In the genomic region with DNA sequence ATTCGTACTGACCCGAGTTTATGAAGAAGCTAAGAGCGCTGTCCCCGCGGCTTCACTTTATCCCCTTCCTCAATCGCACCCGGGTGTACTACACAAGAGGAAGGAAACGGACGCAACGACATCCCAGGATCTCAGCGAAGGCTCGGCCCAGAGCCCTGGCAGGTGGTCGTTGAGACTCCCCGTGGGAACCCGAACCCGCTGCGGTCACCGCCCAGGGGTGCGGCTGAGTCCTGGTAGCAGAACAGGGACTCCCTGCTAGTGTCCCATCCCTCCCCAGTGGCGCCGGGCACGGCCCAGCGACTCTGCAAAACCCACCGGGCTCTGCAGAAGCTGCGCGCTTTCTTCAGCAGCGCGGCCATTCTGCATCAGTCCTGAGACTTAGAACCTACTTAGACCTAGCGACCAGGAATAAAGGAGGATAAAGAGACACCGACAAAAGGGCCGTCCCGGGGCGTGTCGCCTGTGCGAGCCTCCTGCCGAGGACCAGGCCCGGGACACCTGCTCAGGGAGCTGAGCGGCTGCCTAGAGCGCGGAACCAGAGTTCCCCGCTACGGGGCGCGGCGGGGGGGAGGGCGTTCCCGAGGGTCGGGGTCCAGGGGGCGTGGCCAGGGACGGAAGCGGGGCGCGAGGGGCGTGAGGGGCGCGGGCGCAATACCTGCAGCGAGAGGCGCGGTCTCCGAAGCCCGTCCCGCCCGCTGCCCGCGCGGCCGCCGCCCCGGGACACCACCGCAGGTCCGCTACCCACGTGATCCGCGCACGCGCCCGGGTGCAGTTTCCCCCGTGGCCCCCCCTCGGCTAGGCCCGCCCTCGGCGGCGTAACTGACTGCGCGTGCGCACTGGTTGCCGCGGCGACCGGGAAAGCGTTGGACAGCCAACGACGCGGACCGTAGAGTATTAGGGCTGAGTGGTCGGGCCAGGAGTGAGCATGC, we compare ENCODE assay signal across 8 mouse cellular contexts. TPM values are rescaled to one million over a fixed set of nuclear protein-coding genes. Genes with fewer than 3 reads are reported as not detected.
DNase-seq lines count a peak whose midpoint lies in the region; ATAC-seq and TF ChIP-seq lines count a peak whose summit lies in the region.

A gene (minus strand): TSS at position 747 of the 929 bp plus-strand sequence.
A gene (plus strand): TSS at position 799 of the 929 bp plus-strand sequence.

- no peaks in the 10 kb centered on the region for H3K9me3 ChIP-seq in embryonic facial prominence, embryonic 15.5 days (replicated peaks)
- no peaks in the 10 kb centered on the region for H3K9me3 ChIP-seq in kidney, embryonic 14.5 days (ENCODE audit: control insufficient read depth, low read length)
- no peaks in the 10 kb centered on the region for H3K9me3 ChIP-seq in limb, embryonic 15.5 days
- H3K9me3 ChIP-seq in midbrain, postnatal 0 days (ENCODE audit: low read length): no peaks in the 10 kb centered on the region

- H3K27me3 ChIP-seq in embryonic facial prominence, embryonic 15.5 days: peaks cover 24% of the 10 kb centered on the region
- peaks cover 4% of the 10 kb centered on the region for H3K27me3 ChIP-seq in kidney, embryonic 14.5 days (ENCODE audit: control insufficient read depth, insufficient read depth, low read length)
- H3K27me3 ChIP-seq in limb, embryonic 15.5 days: peaks cover 30% of the 10 kb centered on the region
- no peaks in the 10 kb centered on the region for H3K27me3 ChIP-seq in midbrain, postnatal 0 days (ENCODE audit: insufficient read depth, low read length)

- no peaks in the 10 kb centered on the region for H3K36me3 ChIP-seq in embryonic facial prominence, embryonic 15.5 days
- no peaks in the 10 kb centered on the region for H3K36me3 ChIP-seq in kidney, embryonic 14.5 days (ENCODE audit: control insufficient read depth, insufficient read depth, low read length)
- no peaks in the 10 kb centered on the region for H3K36me3 ChIP-seq in limb, embryonic 15.5 days
- 0 out of 2 replicates have a peak, but pooled peaks cover 4% of the 10 kb centered on the region for H3K36me3 ChIP-seq in midbrain, postnatal 0 days (ENCODE audit: insufficient read depth, low read length)

- DNase-seq in A20 (ENCODE audit: low read depth, low spot score): peak; percentile 94
- DNase-seq in heart, adult 9 months (ENCODE audit: low spot score in 2 of 2): peak; percentile 94 to 95
- DNase-seq in midbrain, postnatal 0 days (ENCODE audit: low spot score): peak; percentile 91
- DNase-seq in spleen, postnatal 10 days (ENCODE audit: low spot score in 2 of 2): peak; percentile 97 to 99

- peak within 1 kb of the TSS; percentile 91 for H3K4me2 ChIP-seq in embryonic facial prominence, embryonic 15.5 days (replicated peaks)
- peak within 1 kb of the TSS; percentile 98 for H3K4me2 ChIP-seq in kidney, embryonic 14.5 days (replicated peaks; ENCODE audit: low read depth, low read length)
- peak within 1 kb of the TSS; percentile 97 for H3K4me2 ChIP-seq in limb, embryonic 15.5 days
- peak within 1 kb of the TSS; percentile 84 for H3K4me2 ChIP-seq in midbrain, postnatal 0 days (ENCODE audit: low read depth, low read length, poor library complexity, severe bottlenecking)

- peak within 1 kb of the TSS; percentile 35 for H3K9ac ChIP-seq in embryonic facial prominence, embryonic 15.5 days
- H3K9ac ChIP-seq in kidney, embryonic 14.5 days (ENCODE audit: low read depth, low read length): peak within 1 kb of the TSS; percentile 76
- peak within 1 kb of the TSS; percentile 58 for H3K9ac ChIP-seq in limb, embryonic 15.5 days
- H3K9ac ChIP-seq in midbrain, postnatal 0 days (replicated peaks; ENCODE audit: low read length, poor library complexity, severe bottlenecking): peak within 1 kb of the TSS; percentile 84

- TF ChIP-seq CTCF in bone marrow macrophage, adult 2 months (IDR thresholded peaks at IDR 0.05; ENCODE audit: low read depth, low read length): no peak
- peak; percentile 42 for TF ChIP-seq CTCF in midbrain, postnatal 0 days (IDR thresholded peaks at IDR 0.05)

- peak within 1 kb of the TSS; percentile 9 for H3K27ac ChIP-seq in bone marrow macrophage, adult 2 months (ENCODE audit: insufficient read depth, low read depth, low read length)
- H3K27ac ChIP-seq in embryonic facial prominence, embryonic 15.5 days (replicated peaks): 0 out of 2 replicates have a peak within 1 kb of the TSS, but pooled peaks have one; percentile 24
- 0 out of 2 replicates have a peak within 1 kb of the TSS, but pooled peaks have one; percentile 26 for H3K27ac ChIP-seq in kidney, embryonic 14.5 days (ENCODE audit: low read depth, low read length)
- H3K27ac ChIP-seq in limb, embryonic 15.5 days: 0 out of 2 replicates have a peak within 1 kb of the TSS, but pooled peaks have one; percentile 38
- peak within 1 kb of the TSS; percentile 83 for H3K27ac ChIP-seq in midbrain, postnatal 0 days (ENCODE audit: low read depth, low read length)

- H3K4me3 ChIP-seq in bone marrow macrophage, adult 2 months (ENCODE audit: insufficient read depth, low read length): peak within 1 kb of the TSS; percentile 77
- peak within 1 kb of the TSS; percentile 69 for H3K4me3 ChIP-seq in embryonic facial prominence, embryonic 15.5 days (replicated peaks)
- H3K4me3 ChIP-seq in kidney, embryonic 14.5 days (ENCODE audit: low read length): peak within 1 kb of the TSS; percentile 70
- H3K4me3 ChIP-seq in limb, embryonic 15.5 days: peak within 1 kb of the TSS; percentile 77
- H3K4me3 ChIP-seq in midbrain, postnatal 0 days (ENCODE audit: low read depth, low read length): peak within 1 kb of the TSS; percentile 92

- peaks cover 9% of the 10 kb centered on the region; the same call in 1 of the 2 replicates for H3K4me1 ChIP-seq in bone marrow macrophage, adult 2 months (ENCODE audit: control insufficient read depth, insufficient read depth, low read length)
- H3K4me1 ChIP-seq in embryonic facial prominence, embryonic 15.5 days: peaks cover 17% of the 10 kb centered on the region
- H3K4me1 ChIP-seq in kidney, embryonic 14.5 days (ENCODE audit: control insufficient read depth, insufficient read depth, low read length): peaks cover 5% of the 10 kb centered on the region; the same call in 1 of the 2 replicates
- H3K4me1 ChIP-seq in limb, embryonic 15.5 days: peaks cover 16% of the 10 kb centered on the region
- peaks cover 10% of the 10 kb centered on the region; the same call in 1 of the 2 replicates for H3K4me1 ChIP-seq in midbrain, postnatal 0 days (ENCODE audit: insufficient read depth, low read length)

- ATAC-seq in embryonic facial prominence, embryonic 15.5 days (ENCODE audit: insufficient number of reproducible peaks, low FRiP score, low TSS enrichment, low read depth): peak; percentile 78
- ATAC-seq in kidney, embryonic 14.5 days (ENCODE audit: low FRiP score, low TSS enrichment): peak; percentile 89
- peak; percentile 82 for ATAC-seq in limb, embryonic 15.5 days (ENCODE audit: insufficient number of reproducible peaks, low FRiP score, low TSS enrichment, low read depth)
- peak; percentile 81 for ATAC-seq in midbrain, postnatal 0 days (ENCODE audit: low FRiP score)

- under 1% methylated on average over 97 of the region's 97 CpGs for WGBS in embryonic facial prominence, embryonic 15.5 days
- WGBS in kidney, embryonic 14.5 days: 1% methylated on average over 91 of the region's 97 CpGs
- WGBS in limb, embryonic 15.5 days: under 1% methylated on average over 96 of the region's 97 CpGs
- WGBS in midbrain, postnatal 0 days: under 1% methylated on average over 93 of the region's 97 CpGs

- no peak for TF ChIP-seq POLR2A in bone marrow macrophage, adult 2 months (IDR thresholded peaks at IDR 0.05; ENCODE audit: borderline replicate concordance, low read depth, low read length)

RNA-seq across cellular contexts. Expression of the first gene that starts in this region (rescaled TPM):
- polyA plus RNA-seq in bone marrow macrophage, adult 2 months (2012; ENCODE audit: insufficient read depth, insufficient read length, missing spikeins): 29.3 and 30.7 TPM in 2 replicates
- 30.0 and 31.1 TPM in 2 replicates for polyA plus RNA-seq in embryonic facial prominence, embryonic 15.5 days (2015; fragmentation: Nextera tagmentation; extraction: Ambion mirVana)
- 20.4 and 35.8 TPM in 2 replicates for polyA plus RNA-seq in kidney, embryonic 14.5 days (2014; fragmentation: Nextera tagmentation; extraction: Ambion mirVana)
- polyA plus RNA-seq in limb, embryonic 15.5 days (2015; fragmentation: Nextera tagmentation; extraction: Ambion mirVana): 31.7 and 33.2 TPM in 2 replicates
- 164 and 176 TPM in 2 replicates for total RNA-seq in midbrain, postnatal 0 days (2014; rRNA removed)
- 164 and 174 TPM in 2 replicates for polyA plus RNA-seq in midbrain, postnatal 0 days (2015; fragmentation: Nextera tagmentation; extraction: Ambion mirVana)

RNA-seq across cellular contexts. Expression of the second gene that starts in this region (rescaled TPM):
- polyA plus RNA-seq in bone marrow macrophage, adult 2 months (2012; ENCODE audit: insufficient read depth, insufficient read length, missing spikeins): not detected in 2 replicates
- polyA plus RNA-seq in embryonic facial prominence, embryonic 15.5 days (2015; fragmentation: Nextera tagmentation; extraction: Ambion mirVana): 2.9 and 6.8 TPM in 2 replicates
- polyA plus RNA-seq in kidney, embryonic 14.5 days (2014; fragmentation: Nextera tagmentation; extraction: Ambion mirVana): 0.11 and 0.37 TPM in 2 replicates
- polyA plus RNA-seq in limb, embryonic 15.5 days (2015; fragmentation: Nextera tagmentation; extraction: Ambion mirVana): 0.06 and 0.09 TPM in 2 replicates
- 0.47 and 1.1 TPM in 2 replicates for total RNA-seq in midbrain, postnatal 0 days (2014; rRNA removed)
- polyA plus RNA-seq in midbrain, postnatal 0 days (2015; fragmentation: Nextera tagmentation; extraction: Ambion mirVana): 0.51 and 0.60 TPM in 2 replicates

Comparison
In these comparisons a context has a peak if more than half of its experiments do, and no peak if none do; other contexts are left out.
1. Peak in every context shown above with its lines: DNase-seq, ATAC-seq, H3K4me3 ChIP-seq and H3K27ac ChIP-seq.
2. H3K27ac ChIP-seq: peak in every context shown above with its lines; median percentile 83 in midbrain, postnatal 0 days; 38 in limb, embryonic 15.5 days; 26 in kidney, embryonic 14.5 days; 24 in embryonic facial prominence, embryonic 15.5 days; 9 in bone marrow macrophage, adult 2 months.